Mouse (Mus musculus) right cerebral cortex, postnatal 36 days (tissue): ENCODE results near the gene Arid1b.

Experiments
- DNase-seq, 2 experiments: peaks; one replicate each; pipeline ENCODE4 v3.0.0; 2022; ENCODE audit warnings: low spot score in 2 of 2, mixed read lengths in 1 of 2

The Arid1b gene

DNA sequence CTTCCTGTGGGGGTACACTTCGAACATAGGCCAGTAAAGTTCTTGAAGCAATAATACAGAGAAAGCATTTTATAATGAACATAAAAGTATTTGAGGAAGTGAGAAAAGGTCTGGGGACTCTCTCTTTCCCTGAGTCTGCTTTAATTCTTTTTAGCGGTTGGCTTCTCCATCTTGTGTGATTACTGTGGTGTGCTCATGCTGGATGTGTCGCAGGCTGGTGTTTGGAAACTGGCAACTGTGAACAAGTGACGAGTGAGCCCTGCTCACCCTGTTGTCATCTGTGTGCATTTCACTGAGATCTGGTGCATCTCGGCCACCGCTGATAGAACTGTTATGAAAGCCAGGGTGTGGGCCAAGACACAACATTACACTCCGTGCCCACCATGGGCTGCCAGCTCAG is 216.8 kb downstream of the Arid1b start:
- no peak for DNase-seq

DNA sequence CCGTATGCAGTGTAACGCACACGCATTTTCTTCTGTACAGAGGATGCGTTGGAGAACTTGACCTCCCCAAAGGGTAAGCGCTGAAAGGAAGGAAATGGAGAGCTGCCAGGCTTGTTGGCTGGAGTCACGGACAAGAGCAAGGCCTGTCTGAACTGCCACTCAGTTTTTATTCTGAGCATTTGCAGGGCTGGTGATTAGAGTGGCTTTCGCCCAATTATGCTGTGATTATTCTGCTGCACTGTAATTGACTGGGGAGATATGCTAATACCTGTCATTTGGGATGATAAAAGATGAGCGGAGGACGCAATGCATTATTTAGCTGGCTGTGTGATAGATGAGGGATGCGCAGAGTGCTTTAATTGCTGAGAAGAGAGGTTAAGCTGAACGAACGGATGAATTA is 218.0 kb downstream of the Arid1b start:
- DNase-seq: no peak

DNA sequence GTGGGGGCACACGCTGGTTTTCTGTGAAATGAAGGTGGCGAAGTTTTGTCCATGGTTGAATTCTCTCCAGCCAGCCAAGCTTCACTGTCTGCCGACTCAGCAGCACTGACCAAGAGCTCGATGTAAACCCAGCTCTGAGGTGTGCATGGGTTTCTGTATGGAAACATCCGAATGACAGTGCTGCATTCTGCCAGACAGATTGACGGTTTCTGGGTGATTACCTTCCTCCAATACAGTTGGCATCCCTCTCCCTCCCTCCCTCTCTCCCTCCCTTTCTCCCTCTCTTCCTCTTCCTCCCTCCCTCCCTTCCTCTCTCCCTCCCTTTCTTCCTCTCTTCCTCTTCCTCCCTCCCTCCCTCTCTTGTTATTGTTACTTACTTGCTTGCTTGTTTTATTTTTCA is 219.3 kb downstream of the Arid1b start:
- DNase-seq: no peak

DNA sequence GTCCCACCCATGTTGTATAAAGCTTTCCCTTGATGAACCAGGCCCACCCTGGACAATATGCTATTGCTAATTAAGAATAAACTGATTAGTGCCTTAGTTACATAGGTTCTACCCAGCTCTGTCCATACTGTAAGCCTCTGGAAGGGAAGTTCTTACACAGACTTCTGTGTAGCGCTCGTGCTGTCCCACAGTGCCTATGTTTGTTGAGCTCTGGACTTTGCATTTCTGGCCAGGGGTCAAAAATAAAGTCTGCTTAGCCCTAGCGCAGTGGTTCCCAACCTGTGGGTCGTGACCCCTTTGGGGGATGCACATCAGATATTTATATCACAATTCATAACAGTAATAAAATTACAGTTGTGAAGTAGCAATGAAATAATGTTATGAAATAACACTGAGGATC is 221.2 kb downstream of the Arid1b start:
- DNase-seq: no peak

DNA sequence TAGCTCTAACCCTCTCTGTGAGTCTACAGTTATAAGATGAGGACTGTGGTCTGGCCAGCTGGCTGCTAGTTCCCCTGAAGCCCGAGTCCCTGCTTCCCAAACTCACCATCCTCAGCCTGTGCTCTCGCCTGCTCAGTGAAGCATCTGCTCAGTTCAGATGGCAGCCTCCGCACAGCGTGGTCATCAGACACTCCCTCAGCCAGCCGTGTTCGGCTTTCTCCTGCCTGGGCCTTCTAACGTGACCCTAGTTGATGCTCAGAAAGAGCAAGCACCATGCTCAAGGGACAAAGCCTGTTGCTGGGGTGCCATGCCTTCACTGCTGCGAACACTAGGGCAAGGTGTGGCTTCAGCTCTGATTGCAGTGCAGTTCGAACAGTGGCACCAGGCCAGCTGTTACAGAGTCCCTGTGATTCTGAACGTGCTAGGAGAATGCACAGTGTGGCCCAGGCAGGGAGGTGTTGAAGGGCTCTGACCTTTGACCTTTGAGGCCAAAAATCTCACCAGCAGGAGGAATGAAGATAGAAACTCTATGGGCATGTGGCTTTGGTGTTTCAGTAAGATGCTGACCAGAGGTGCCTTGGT is 222.9 kb downstream of the Arid1b start:
- DNase-seq: no peak

DNA sequence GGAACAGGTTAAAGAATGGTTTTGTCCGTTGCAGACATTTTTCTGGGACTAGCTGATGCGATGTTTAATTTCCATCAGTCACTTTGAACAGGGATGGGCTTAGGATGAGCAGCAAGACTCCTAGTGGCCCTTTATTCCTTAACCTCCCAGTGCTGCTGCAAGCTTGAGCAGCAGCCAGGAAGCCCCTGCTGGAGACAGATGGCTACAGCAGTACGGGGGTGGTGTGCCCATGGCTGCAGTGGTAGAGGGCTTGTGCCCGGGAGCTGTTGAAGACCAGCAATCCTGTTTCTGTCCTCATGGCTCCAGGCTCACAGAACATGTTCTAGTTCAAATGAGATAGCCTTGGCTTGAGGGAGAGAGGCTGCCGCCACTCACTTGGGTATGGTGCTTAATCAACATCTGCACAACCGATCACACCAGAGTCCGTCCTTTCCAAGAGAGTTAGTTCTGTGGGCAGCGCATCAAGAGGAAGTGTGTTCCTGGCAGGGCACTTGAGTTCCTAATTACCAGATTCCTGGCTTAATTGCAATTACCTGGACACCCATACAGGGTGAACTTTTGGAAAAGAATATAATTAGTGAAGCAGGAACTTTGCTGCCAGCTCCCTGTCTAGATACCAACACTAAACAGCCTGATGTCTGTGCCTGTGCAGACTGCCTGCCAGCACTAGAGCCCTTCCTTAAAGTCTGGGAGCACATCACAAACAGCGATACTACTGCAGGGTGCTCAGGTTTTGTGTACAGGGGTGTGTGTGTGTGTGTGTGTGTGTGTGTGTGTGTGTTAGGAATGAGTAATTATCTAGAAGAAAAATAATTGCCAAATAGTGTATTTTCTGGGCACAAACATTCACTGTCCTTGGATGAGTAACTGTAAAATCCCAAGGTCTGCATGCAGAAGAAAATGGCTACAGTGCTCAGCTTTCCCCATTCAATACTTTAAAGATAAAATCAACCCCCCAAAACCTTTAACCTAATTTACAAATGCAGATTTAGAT is 224.0 kb downstream of the Arid1b start:
- DNase-seq: no peak

DNA sequence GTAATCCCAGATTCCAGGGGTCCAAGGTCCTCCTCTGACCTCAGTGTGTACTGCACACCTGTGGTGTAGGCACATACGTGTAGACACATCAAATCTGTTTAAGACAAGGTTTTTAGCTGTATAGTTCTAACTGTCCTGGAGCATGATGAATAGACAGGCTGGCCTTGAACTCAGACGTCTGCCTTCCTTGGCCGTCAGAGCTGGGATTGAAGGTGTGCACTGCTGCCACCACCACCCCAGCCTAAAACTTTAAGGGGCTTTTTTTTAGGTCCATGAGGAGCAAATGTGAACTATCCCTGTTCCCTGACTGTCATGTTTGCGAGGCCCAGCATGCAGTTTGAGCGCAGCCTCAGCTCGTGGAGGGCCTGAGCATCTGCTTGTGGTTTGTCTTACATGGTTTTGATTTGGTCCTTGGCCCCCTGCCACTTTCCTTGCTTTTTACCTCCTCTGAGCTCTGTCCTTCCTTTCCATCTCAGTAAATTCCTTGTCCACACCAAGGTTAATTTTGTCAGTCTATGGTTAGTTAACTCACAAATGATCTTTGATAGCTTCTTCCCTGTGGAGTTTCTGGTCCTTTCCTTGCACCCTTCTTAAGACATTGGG is 224.9 kb downstream of the Arid1b start:
- DNase-seq: no peak

DNA sequence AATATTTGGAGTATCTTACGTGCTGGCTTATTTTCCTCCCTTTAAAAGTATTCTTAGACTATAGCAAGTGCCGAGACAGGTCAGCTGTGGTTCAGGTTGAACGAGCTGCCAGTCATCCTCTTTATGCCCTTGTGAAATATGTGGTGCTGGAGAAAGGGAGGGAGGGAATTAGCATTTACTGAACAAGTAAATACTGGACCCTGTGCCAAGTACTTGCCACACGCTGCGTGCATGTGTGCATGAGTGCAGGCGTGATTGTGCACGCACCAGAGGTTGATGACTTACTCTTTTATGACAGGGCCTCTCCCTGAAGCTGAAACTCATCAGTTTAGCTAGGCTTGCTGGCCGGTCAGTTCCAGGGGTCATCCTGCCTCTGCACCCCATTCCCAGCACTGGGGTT is 226.9 kb downstream of the Arid1b start:
- DNase-seq: no peak

DNA sequence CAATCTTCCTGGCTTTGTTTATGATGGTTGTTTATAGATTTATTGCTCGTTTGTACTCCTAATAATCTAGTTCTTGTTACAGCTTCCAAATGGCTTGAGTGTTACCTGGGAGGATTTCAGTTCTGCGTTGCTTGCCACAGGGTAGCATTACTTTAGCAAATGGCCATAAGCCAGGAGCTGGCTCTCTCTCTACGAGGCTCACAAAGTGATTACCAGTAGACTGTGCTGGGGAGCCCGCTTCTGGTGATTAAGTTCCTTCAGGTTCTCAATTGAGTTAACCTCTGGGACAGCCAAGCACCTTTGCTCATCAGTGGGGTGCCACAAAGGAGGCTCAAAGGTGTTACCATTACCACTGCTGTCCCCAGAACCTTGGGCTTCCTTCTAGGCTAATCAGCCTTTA is 227.4 kb downstream of the Arid1b start:
- DNase-seq: no peak

DNA sequence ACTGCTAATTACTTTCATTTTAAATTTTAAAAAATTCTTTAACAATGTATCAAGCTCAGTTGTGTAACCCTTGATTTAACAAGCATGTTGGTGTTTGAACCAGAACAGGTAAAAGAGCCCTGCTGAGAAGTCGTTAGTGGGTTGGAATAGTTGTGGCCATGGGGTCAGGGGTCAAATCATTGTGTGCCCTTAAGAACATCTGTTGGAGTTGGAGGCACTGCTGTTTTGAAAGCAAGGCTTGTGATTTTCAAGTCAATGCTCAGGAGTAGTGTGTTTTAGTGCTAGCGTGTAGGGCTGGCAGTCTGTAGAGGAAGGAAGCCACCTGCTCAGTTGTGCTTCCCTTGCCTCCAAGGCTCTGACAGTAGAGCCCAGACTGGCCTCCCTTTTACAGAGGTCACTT is 228.7 kb downstream of the Arid1b start:
- DNase-seq: no peak

DNA sequence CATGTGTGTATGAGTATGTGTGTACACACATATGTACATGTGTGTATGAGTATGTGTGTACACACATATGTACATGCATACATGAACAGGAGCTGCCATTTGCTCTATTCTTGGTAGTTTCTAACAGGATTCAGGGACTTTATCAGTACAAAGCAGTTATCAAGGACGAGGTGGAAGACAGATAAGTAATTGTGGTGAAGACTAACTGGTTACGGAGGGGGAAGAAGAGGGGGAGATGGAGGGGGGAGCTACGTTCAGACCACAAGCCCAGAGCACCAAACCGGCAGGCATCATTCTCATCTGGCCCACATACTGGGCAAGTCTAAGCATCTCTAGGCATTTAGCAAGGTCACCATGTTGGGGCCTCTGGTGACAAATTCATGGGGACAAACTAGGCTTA is 230.8 kb downstream of the Arid1b start:
- DNase-seq: no peak

DNA sequence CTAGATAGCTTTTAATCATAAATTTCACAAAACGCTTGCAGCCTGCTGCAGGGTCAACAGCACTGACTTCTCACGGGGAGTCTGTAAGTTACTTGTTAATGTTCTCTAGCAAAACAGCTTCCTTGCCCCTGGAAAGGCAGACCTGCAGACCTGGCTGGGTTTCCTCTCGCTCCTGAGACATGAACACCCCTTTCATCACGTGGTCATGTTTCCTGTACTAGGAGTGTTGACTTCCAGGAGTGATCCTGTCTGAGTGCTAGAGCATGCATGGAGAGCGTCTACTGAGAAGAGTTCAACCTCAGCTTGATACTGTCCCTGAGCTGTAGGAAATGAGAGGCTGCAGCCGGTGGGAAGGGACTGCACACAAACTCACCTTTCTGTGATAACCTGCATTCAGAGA is 233.0 kb downstream of the Arid1b start:
- DNase-seq: no peak

DNA sequence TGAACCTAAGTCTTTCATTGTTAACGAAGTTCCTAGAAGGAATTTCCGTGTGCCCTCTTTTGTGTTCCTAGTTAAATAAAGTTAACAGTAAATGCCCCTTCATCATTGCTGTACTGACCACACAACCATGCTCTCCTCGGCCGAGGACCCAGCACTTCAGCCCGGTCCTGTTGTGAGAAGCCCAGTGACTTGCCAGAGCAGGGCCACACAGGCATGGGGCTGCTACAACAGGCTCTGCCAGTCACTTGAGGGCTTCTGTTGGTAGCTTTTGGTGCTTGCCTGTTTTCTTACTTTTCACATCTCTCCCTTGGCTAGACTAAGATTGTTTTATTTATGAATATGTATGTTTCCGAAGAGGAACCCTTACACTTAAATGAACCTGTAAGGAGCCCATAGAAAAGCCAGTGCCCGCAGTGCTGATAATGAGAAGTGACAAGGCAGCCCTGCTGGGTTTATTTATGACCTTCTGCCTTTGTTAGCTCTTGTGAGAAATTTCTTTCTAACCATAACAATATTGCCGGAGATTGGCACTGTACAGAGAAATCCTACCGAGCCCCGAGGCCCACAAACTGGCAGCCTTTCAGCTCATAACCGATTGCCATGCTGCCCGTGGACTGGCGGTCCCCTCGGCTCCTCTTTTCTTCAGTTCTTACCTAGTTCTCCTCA is 234.0 kb downstream of the Arid1b start:
- no peak for DNase-seq

DNA sequence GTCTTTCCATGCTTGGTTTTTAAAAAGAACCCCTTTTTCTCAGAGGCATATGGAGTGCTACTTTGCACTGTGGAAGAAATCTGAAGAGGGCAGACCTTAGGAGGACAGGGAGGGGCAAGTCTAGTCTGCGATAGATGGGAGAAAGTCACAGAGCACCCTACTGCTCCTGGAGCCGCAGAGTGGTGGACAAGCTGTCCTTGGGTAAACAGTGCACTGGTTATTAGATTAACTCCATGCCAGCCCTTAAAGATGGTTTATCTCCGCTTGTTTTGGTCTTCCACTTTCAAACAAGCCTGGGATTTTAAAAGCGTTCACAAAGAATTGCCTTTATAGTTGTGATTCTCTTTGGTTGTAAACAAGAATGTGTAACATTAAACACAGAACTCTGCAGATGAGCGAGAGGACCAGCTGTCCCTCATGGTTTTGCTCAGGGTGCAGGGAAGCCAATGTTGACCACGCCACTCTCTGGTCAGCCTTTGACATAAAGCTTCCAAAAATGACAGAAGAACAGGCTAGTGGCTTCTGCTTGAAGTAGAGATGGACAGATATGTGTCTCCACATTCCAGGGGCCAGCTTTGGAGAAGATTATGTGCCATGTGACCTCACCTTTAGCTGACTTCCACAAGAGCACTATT is 234.6 kb downstream of the Arid1b start:
- no peak for DNase-seq

DNA sequence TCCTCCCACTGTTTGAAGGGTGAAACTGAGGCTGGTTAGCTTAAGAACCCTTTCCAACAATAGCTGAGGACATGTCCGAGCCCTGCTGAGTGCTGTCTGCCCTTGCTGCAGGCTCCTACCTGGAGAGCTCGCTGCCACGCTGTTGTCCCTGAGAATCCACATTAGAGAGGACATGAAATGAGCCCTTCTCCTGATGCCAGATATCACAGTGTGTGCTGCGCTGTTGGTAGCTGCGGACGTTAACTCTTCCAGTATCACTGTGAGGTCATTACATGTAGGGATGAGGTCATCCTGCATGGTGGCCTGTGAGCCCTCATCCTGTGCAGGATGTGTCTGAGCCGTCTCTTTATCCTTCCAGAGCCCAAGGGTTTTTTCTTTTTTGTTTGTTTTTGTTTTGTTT is 235.9 kb downstream of the Arid1b start:
- DNase-seq: no peak

DNA sequence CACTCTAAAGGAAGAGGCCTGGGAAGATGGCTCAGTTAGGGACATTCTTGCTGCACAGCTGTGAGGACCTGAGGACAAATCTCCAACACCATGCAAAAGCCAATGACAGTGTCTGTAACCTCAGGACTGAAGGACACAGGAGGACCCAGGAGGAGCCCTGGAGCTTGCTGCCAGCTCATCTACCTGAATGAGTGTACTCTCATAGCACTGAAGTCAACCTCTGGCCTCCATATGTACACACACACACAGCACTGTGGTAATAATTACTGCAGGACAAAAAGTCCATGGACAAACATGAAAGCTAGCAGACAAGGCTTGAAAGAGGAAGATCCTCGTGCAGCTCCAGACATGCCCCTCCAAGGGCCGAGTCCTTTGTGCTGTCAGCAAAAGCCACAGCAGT is 238.0 kb downstream of the Arid1b start:
- DNase-seq: no peak

DNA sequence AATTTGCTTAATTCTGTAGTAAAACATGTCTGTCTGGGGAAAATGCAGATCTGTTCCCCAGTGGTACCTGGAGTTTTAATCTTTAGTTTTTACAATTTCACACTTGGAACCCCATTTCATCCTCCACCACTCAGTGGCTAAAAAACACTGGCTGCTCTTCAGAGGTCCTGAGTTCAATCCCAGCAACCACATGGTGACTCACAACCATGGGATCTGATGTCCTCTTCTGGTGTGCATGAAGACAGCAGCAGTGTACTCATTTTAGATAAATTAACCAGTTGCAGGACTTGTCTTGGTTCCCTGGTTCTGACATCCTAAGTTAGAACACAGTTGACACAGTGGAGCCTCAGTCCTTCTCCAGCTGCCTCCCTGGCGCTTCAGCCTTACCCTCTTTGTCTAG is 239.9 kb downstream of the Arid1b start:
- no peak for DNase-seq

DNA sequence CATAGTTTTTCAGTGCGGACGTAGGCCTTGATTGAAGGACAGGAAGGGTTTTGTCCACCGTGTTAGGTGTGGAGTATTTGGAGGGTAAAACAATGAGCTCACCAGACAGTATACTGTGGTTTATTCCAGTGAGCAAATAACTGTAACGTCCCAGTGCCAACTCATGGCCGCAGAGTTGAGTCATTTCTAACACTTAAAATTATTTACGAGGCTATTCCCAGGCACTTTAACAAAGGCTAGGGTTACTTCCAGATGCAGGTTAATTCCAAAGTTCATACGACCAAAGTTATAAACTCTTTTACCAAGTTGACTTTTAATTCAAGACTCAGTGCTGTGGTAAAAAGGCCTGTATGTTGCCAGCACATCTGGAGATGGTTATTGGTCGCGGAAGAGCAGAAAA is 240.9 kb downstream of the Arid1b start:
- no peak for DNase-seq

DNA sequence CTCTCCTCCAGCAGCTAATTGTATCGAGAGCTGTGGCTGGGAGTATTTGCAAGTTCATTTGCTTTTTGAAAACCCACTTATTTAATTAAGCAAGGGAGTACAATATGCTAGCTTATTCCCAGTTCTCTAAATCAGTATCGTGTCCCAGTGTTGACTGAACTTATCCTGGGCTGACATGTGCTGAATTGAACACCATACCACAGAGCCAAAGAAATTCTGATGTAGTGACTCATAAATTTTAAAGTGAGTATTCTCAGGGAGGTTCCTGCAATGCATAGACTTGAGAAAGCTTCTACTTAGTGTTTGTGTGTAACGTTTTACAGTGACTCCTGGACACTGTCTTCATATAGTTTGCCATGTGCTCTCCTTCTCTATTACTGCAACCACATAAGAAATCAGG is 243.6 kb downstream of the Arid1b start:
- no peak for DNase-seq

DNA sequence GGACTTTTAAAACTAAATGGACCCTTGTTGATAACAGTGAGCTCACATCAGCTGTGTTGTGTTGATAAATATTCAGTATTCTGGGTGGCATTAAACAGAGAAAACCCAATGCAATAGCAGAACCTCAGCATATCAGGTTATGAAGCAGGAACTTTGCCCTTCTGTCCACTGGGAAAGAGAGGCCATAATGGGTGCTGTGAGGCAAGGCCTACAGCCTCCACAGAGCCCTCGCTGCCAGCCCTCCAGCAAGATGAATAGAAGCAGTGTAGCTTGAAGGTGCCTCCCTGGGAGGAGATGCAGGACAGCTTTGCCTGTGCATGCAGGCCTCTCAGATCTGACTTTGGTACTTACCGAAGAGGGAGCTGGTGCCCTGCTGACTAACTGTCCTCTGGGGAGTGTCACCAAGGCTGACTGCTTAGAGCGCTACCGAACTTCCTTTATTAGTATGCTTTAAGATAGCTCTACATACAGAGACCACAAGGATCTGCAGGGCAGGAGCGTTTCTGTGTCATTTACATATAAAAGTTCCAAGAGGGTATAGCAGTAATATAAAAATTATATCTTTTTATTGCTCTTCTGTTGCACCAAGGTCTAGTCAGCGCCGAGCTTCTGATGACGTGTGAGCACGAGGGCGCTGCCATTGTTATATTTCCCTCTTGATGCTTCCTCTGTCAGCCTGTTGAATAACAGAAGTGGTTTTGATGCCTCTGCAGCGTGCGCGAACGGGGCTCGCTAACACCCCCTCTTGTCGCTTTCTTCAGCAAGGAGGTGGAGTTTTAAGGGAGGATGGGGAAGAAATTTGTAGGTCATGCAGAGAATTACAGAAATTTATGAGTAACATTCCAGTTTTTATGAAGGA is 244.5 kb downstream of the Arid1b start:
- DNase-seq: no peak

DNA sequence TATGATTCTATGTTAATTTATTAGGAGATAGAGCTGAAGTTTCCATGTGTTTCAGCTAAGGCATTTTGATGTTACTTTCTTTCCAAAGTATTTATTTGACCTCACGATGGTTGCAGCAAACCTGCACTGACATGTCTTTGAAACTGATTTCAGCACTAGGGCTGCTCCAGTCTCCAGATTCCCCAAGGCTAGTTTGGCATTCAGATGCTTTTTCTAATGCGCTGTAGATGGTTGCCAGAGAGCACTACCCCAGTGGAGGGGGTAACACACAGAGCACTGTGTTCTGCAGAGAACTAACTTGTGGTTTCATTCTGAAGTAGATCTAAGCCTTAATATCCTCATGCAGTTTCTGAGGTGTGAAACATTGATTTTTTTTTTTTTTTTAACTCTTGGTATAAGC is 250.4 kb downstream of the Arid1b start:
- no peak for DNase-seq
